Mouse (Mus musculus): ENCODE measurements around the gene Kcnk10. TPM values are rescaled to one million over a fixed set of nuclear protein-coding genes. Genes with fewer than 3 reads are reported as not detected.

Kcnk10 gene
- total RNA-seq, 2 experiments from 2014 or later, result 16.8 to 18.6 TPM

- DNase-seq (ENCODE audit: low spot score in 2 of 2), result no peak
- no peak overlapping the region for H3K27ac ChIP-seq
- TF ChIP-seq CTCF (conservative IDR thresholded peaks at IDR 0.05), result no peak
- H3K4me3 ChIP-seq, result no peak overlapping the region
These were observed 171.5 kb downstream of the Kcnk10 start for GRCm38 (mm10) chr12:98406598-98406997.

- no peak for DNase-seq (ENCODE audit: low spot score in 2 of 2)
- no peak overlapping the region for H3K27ac ChIP-seq
- H3K4me3 ChIP-seq, result no peak overlapping the region
- no peak for TF ChIP-seq CTCF (conservative IDR thresholded peaks at IDR 0.05)
These were observed 172.0 kb downstream of the Kcnk10 start for GRCm38 (mm10) chr12:98406076-98406475.

- no peak for DNase-seq (ENCODE audit: low spot score in 2 of 2)
- no peak overlapping the region for H3K4me3 ChIP-seq
- TF ChIP-seq CTCF (conservative IDR thresholded peaks at IDR 0.05), result no peak
- no peak overlapping the region for H3K27ac ChIP-seq
These were observed 181.5 kb downstream of the Kcnk10 start for GRCm38 (mm10) chr12:98396586-98396985.

GRCm38 (mm10) chr12:98394115-98394514, 184.0 kb downstream of the Kcnk10 start:
- no peak for DNase-seq (ENCODE audit: low spot score in 2 of 2)
- no peak for TF ChIP-seq CTCF (conservative IDR thresholded peaks at IDR 0.05)
- Histone ChIP-seq H3K27ac (no peak overlapping the region), H3K4me3 (no peak overlapping the region)

DNA sequence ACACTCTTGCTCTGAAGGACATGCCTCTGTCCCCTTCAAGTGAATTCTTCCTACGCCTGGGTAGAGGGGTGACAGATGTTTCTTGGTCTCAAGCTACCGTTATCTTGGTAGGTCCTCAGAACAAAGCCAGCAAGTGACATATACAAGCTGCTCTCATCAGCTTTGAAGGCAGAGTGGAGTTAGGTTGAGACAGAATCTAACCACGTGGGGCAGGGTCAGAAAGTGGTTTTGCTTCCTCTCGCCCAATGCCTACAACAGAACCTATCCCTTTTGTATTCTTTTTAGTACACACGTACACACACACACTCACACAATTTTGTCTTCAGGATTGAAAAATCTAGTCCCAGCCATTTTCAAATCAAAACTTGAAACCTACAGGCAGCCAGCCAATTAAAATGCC, 186.8 kb downstream of the Kcnk10 start:
- no peak overlapping the region for H3K27ac ChIP-seq
- no peak overlapping the region for H3K4me3 ChIP-seq
- no peak for TF ChIP-seq CTCF (conservative IDR thresholded peaks at IDR 0.05)
- no peak for DNase-seq (ENCODE audit: low spot score in 2 of 2)

- Histone ChIP-seq H3K27ac (no peak overlapping the region), H3K4me3 (no peak overlapping the region)
- TF ChIP-seq CTCF (conservative IDR thresholded peaks at IDR 0.05), result no peak
- DNase-seq (ENCODE audit: low spot score in 2 of 2), result no peak
These were observed 188.5 kb downstream of the Kcnk10 start for GRCm38 (mm10) chr12:98389618-98390017.

Other genes starting within 250 kb of the Kcnk10 start
- gene Spata7, start 49.8 kb upstream of the Kcnk10 start, total RNA-seq (2021), result 10 to 100 TPM; 26.3 to 32.2 TPM
- 1 to 10 TPM; 6.9 to 9.0 TPM for gene Ptpn21, start 159.1 kb upstream of the Kcnk10 start, total RNA-seq (2021)
- 100 to 1,000 TPM; 100 to 101 TPM for gene Zc3h14, start 168.7 kb upstream of the Kcnk10 start, total RNA-seq (2021)